Mouse (Mus musculus) hindbrain, embryonic 12.5 days (tissue): ENCODE data around the gene Cd164. TPM values are rescaled to one million over a fixed set of nuclear protein-coding genes. Genes with fewer than 3 reads are reported as not detected.

Experiments
- ATAC-seq: fragments of 200-750 bp; cut with Nextera tagmentation; 2 replicates; pipeline ENCODE4 v1.8.0; 2017; ENCODE audit warnings: moderate TSS enrichment; ENCODE audit not compliant: low FRiP score
- H3K27ac ChIP-seq: fragments of 300-500 bp; sonication (generic); 2 replicates; pipeline ENCODE4 v1.5.1; 2016; ENCODE audit warnings: mild to moderate bottlenecking
- H3K27me3 ChIP-seq: fragments of 300-500 bp; sonication (generic); 2 replicates; pipeline ENCODE4 v1.6.1; 2016; ENCODE audit warnings: mild to moderate bottlenecking
- H3K36me3 ChIP-seq: fragments of 300-500 bp; sonication (generic); 2 replicates; pipeline ENCODE4 v1.6.1; 2016; ENCODE audit warnings: mild to moderate bottlenecking
- H3K4me1 ChIP-seq: fragments of 300-500 bp; sonication (generic); 2 replicates; pipeline ENCODE4 v1.6.1; 2016
- H3K4me2 ChIP-seq: fragments of 300-500 bp; sonication (generic); replicated peaks from 2 replicates; pipeline ENCODE4 v1.6.1; 2016; ENCODE audit warnings: mild to moderate bottlenecking
- H3K4me3 ChIP-seq: fragments of 300-500 bp; sonication (generic); 2 replicates; pipeline ENCODE4 v1.5.1; 2016; ENCODE audit warnings: mild to moderate bottlenecking
- H3K9ac ChIP-seq: fragments of 300-500 bp; sonication (generic); 2 replicates; pipeline ENCODE4 v1.6.1; 2016; ENCODE audit warnings: mild to moderate bottlenecking, moderate library complexity
- H3K9me3 ChIP-seq: fragments of 300-500 bp; sonication (generic); replicated peaks from 2 replicates; pipeline ENCODE4 v1.6.1; 2016; ENCODE audit warnings: mild to moderate bottlenecking
- WGBS: fragments of 180-500 bp; shearing (Covaris S2); methylation state at CpG from one replicate; pipeline ENCODE4 v1.1.7; 2016; 5-methylcytosine and 5-hydroxymethylcytosine counted together
- polyA plus RNA-seq: library from polyadenylated mRNA; unstranded; fragments of >200 nt; fragmentation: Nextera tagmentation; extraction: Ambion mirVana; gene quantifications from 2 replicates; pipeline ENCODE4 v1.2.1, GENCODE M21; 2016

Cd164 gene
- polyA plus RNA-seq, 1 experiment from 2014 or later, result 106 TPM

DNA sequence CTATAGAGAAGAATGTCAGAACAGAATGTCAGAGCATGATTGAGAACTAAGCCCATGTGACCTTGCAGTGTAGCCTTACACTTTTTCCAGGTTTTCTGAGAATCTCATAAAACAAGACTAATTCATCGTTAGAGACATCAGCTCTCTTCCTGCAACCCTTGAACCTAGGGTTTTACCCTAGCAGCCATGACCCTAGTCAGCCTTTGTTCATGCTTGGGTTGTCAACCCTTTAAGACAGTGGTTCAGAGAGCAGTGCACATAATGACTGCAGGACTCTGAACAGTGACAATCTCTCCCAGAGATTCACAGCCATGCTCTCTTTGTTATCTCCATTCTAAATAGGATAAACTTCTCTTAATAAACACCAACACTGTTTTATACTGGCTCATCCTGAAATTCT, 59.3 kb downstream of the Cd164 start:
- H3K9ac ChIP-seq, result no peak overlapping the region
- H3K9me3 ChIP-seq, result no peaks in the 10 kb centered on the region
- no peak overlapping the region for H3K4me3 ChIP-seq
- H3K27me3 ChIP-seq, result no peaks in the 10 kb centered on the region
- no peaks in the 10 kb centered on the region for H3K36me3 ChIP-seq
- WGBS, result 69% methylated on average over 1 of the region's 1 CpGs
- no peak overlapping the region for H3K27ac ChIP-seq
- no peak overlapping the region for H3K4me2 ChIP-seq
- no peak for ATAC-seq
- H3K4me1 ChIP-seq, result peaks cover 7% of the 10 kb centered on the region; the same call in 1 of the 2 replicates

DNA sequence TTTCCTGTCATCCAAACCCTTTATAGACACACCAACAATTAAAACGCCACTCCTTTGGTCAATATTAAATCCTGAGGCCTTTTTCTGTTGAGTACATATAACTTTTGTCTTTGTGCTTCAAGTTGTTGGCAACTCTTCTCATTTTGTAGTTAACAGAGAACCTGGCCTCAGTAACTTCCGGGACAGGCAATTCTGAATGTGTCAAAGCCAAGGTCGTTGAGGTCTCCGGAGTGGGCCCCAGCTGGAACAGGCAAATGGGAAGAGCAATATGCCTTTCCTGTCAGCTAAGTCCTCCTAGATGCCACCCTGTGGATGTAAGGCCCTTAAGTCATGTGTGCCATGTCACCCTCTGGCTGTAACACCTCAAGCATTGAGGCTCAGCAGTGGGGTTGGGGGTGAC, 61.2 kb downstream of the Cd164 start:
- no peak for ATAC-seq
- no peaks in the 10 kb centered on the region for H3K36me3 ChIP-seq
- 78% methylated on average over 4 of the region's 4 CpGs for WGBS

More for the DNA sequence above, 61.2 kb downstream of the Cd164 start:
- Histone ChIP-seq H3K4me2 (no peak overlapping the region), H3K27me3 (no peaks in the 10 kb centered on the region), H3K4me3 (no peak overlapping the region), H3K9me3 (no peaks in the 10 kb centered on the region), H3K27ac (no peak overlapping the region), H3K9ac (no peak overlapping the region), H3K4me1 (peaks cover 7% of the 10 kb centered on the region; the same call in 1 of the 2 replicates)

Other genes starting within 250 kb of the Cd164 start
- gene Fig4, start 216.2 kb upstream of the Cd164 start, polyA plus RNA-seq, result 24.7 and 26.9 TPM in 2 replicates
- 0.35 and 0.44 TPM in 2 replicates for gene Ak9, start 215.4 kb upstream of the Cd164 start, polyA plus RNA-seq
- 22.1 and 22.6 TPM in 2 replicates for gene Zbtb24, start 69.0 kb upstream of the Cd164 start, polyA plus RNA-seq
- gene Mical1, start 43.1 kb upstream of the Cd164 start, polyA plus RNA-seq, result 42.6 and 46.8 TPM in 2 replicates
- 41.4 and 42.8 TPM in 2 replicates for gene Smpd2, start 29.0 kb upstream of the Cd164 start, polyA plus RNA-seq
- gene Ppil6, start 29.0 kb upstream of the Cd164 start, polyA plus RNA-seq, result 2.6 and 3.8 TPM in 2 replicates
- gene Ccdc162, start 197.2 kb downstream of the Cd164 start, polyA plus RNA-seq, result 0.96 and 1.4 TPM in 2 replicates